Mouse (Mus musculus) monocyte, adult 59 days (primary cell): ENCODE results near the gene Fam174b. TPM values are rescaled to one million over a fixed set of nuclear protein-coding genes. Genes with fewer than 3 reads are reported as not detected.

Experiments used
- total RNA-seq, 2 experiments: library from RNA; stranded (reverse); gene quantifications; one replicate each; pipeline ENCODE4 v1.2.4; 2023

Fam174b gene
- under 1 TPM in 1 of 2 experiments, not detected in 1; 0.18 TPM for total RNA-seq

DNA sequence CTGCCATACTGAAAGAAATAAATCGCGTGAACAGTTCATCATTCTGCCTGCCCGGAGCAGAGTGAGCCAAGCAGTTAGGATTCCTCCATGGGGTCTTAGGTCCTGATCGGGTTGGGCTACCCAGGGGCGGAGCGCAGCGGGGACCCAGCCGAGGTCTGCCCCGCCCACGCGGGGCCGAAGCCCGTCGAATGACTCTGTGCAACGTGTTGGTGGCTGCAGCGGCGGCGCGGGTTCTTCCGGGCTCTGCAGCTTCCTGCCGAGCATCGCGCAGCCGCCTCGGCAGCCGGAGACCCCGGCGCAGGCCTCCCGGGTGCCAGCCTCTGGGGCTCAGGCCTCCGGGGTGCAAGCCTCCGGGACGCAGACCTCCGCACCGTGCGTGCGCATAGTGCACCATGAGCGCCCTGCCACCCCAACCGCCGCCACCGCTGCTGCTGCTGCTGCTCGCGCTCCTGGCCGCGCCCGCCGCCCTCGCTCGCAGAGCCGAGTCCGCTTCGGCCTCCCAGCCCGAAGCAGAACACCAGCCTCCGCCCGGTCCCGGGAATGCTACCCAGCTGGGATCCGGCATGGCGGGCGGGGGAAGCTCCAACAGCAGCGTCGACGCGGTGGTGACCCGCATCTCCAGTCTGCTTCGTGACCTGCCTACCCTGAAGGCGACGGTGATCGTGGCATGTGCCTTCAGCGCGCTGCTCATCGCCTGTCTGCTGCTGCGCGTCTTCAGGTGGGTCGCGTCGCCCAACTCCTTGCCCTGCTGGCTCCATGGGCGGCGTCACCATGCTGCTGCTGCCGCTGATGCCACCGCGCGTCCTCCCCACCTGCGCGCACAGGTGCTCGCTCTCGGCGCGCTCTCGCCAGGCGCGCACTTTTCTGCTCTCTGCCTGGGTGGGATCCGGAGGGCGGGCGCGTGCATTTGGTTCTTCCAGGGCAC is at the start of gene Fam174b:
Gene Fam174b, plus strand, starts transcription at position 192 of the 925 bp plus-strand sequence.

Other genes starting within 250 kb of the Fam174b start
- 100 to 1,000 TPM; 132 to 153 TPM for gene Chd2, start 198.5 kb upstream of the Fam174b start, total RNA-seq